Mouse (Mus musculus) intestine, embryonic 16.5 days (tissue): ENCODE measurements around the gene Slc6a8. TPM values are rescaled to one million over a fixed set of nuclear protein-coding genes. Genes with fewer than 3 reads are reported as not detected.

Experiments
- ATAC-seq: fragments of 200-750 bp; cut with Nextera tagmentation; 2 replicates; pipeline ENCODE4 v1.8.0; 2017; ENCODE audit warnings: moderate TSS enrichment, moderate library complexity
- H3K27ac ChIP-seq: fragments of 300-500 bp; sonication (generic); 2 replicates; pipeline ENCODE4 v1.5.1; 2014; ENCODE audit warnings: mild to moderate bottlenecking, low read length
- H3K27me3 ChIP-seq: fragments of 300-500 bp; sonication (generic); replicated peaks from 2 replicates; pipeline ENCODE4 v1.6.1; 2014; ENCODE audit warnings: low read length, control low read depth, mixed read lengths; ENCODE audit not compliant: control insufficient read depth, insufficient read depth
- H3K36me3 ChIP-seq: fragments of 300-500 bp; sonication (generic); 2 replicates; pipeline ENCODE4 v1.6.1; 2014; ENCODE audit warnings: low read length, control low read depth; ENCODE audit not compliant: control insufficient read depth, insufficient read depth
- H3K4me1 ChIP-seq: fragments of 300-500 bp; sonication (generic); 2 replicates; pipeline ENCODE4 v1.6.1; 2014; ENCODE audit warnings: low read length, control low read depth, mixed read lengths; ENCODE audit not compliant: control insufficient read depth, insufficient read depth
- H3K4me2 ChIP-seq: fragments of 300-500 bp; sonication (generic); 2 replicates; pipeline ENCODE4 v1.6.1; 2014; ENCODE audit warnings: low read depth, low read length, control low read depth
- H3K4me3 ChIP-seq: fragments of 300-500 bp; sonication (generic); 2 replicates; pipeline ENCODE4 v1.5.1; 2014; ENCODE audit warnings: mild to moderate bottlenecking, low read length
- H3K9ac ChIP-seq: fragments of 300-500 bp; sonication (generic); 2 replicates; pipeline ENCODE4 v1.6.1; 2014; ENCODE audit warnings: low read depth, low read length
- H3K9me3 ChIP-seq: fragments of 300-500 bp; sonication (generic); 2 replicates; pipeline ENCODE4 v1.6.1; 2016; ENCODE audit warnings: low read length, control low read depth; ENCODE audit not compliant: control insufficient read depth
- WGBS: fragments of 180-500 bp; shearing (Covaris S2); extraction: QIAGEN DNeasy Blood & Tissue Kit; methylation state at CpG from one replicate; pipeline ENCODE4 v1.1.7; 2014; 5-methylcytosine and 5-hydroxymethylcytosine counted together
- polyA plus RNA-seq: library from polyadenylated mRNA; unstranded; fragments of >200 nt; fragmentation: Nextera tagmentation; extraction: Ambion mirVana; gene quantifications from 2 replicates; pipeline ENCODE4 v1.2.1, GENCODE M21; 2015

Gene Slc6a8
- polyA plus RNA-seq, 1 experiment from 2014 or later: 7.4 TPM

GRCm38 (mm10) chrX:73716109-73716661 lies 43.2 kb downstream of the Slc6a8 start, which contains the start of the genes Bcap31 and Abcd1:
TSS of gene Bcap31 (minus strand) at chrX:73716175.
TSS of gene Abcd1 (plus strand) at chrX:73716597.
- H3K9me3 ChIP-seq: no peaks in the 10 kb centered on the region
- ATAC-seq: peak; percentile 94
- no peaks in the 10 kb centered on the region for H3K36me3 ChIP-seq
- H3K4me2 ChIP-seq: peak within 1 kb of the TSS; percentile 73
- peak within 1 kb of the TSS; percentile 77 for H3K9ac ChIP-seq
- peak within 1 kb of the TSS; percentile 63 for H3K4me3 ChIP-seq
- peaks cover 21% of the 10 kb centered on the region for H3K4me1 ChIP-seq
- WGBS: 25% methylated on average over 42 of the region's 45 CpGs
- peak within 1 kb of the TSS; percentile 90 for H3K27ac ChIP-seq
- no peaks in the 10 kb centered on the region for H3K27me3 ChIP-seq

- Histone ChIP-seq H3K4me2 (peak overlapping the region; percentile 73), H3K4me1 (peaks cover 21% of the 10 kb centered on the region), H3K4me3 (peak overlapping the region; percentile 63), H3K36me3 (no peaks in the 10 kb centered on the region), H3K27ac (peak overlapping the region; percentile 90), H3K9me3 (no peaks in the 10 kb centered on the region), H3K9ac (peak overlapping the region; percentile 60), H3K27me3 (no peaks in the 10 kb centered on the region)
- WGBS: 29% methylated on average over 30 of the region's 30 CpGs
- no peak; the same call in 1 of the 2 replicates for ATAC-seq
Measured at GRCm38 (mm10) chrX:73716709-73717545, 44.0 kb downstream of the Slc6a8 start.

GRCm38 (mm10) chrX:73717667-73718066 lies 44.7 kb downstream of the Slc6a8 start:
- peaks cover 21% of the 10 kb centered on the region for H3K4me1 ChIP-seq
- peak overlapping the region; percentile 63 for H3K4me3 ChIP-seq
- H3K27me3 ChIP-seq: no peaks in the 10 kb centered on the region
- ATAC-seq: no peak
- 59% methylated on average over 11 of the region's 11 CpGs for WGBS
- no peaks in the 10 kb centered on the region for H3K36me3 ChIP-seq
- peak overlapping the region; percentile 60 for H3K9ac ChIP-seq
- H3K27ac ChIP-seq: no peak overlapping the region; the same call in 1 of the 2 replicates
- no peaks in the 10 kb centered on the region for H3K9me3 ChIP-seq
- H3K4me2 ChIP-seq: peak overlapping the region; percentile 73

GRCm38 (mm10) chrX:73718271-73718670 lies 45.3 kb downstream of the Slc6a8 start:
- Histone ChIP-seq H3K9me3 (no peaks in the 10 kb centered on the region), H3K4me3 (peak overlapping the region; percentile 63), H3K4me2 (peak overlapping the region; percentile 42), H3K4me1 (peaks cover 21% of the 10 kb centered on the region), H3K9ac (peak overlapping the region; percentile 45), H3K36me3 (no peaks in the 10 kb centered on the region), H3K27me3 (no peaks in the 10 kb centered on the region), H3K27ac (peak overlapping the region; percentile 63)
- no peak for ATAC-seq
- WGBS: 48% methylated on average over 3 of the region's 3 CpGs

- no peaks in the 10 kb centered on the region for H3K9me3 ChIP-seq
- H3K27me3 ChIP-seq: no peaks in the 10 kb centered on the region
- no peaks in the 10 kb centered on the region for H3K36me3 ChIP-seq
- ATAC-seq: no peak
- peaks cover 21% of the 10 kb centered on the region for H3K4me1 ChIP-seq
- WGBS: 33% methylated on average over 5 of the region's 5 CpGs
- peak overlapping the region; percentile 63; the same call in 1 of the 2 replicates for H3K4me3 ChIP-seq
- H3K27ac ChIP-seq: peak overlapping the region; percentile 63
- H3K9ac ChIP-seq: peak overlapping the region; percentile 45
- peak overlapping the region; percentile 42 for H3K4me2 ChIP-seq
Measured at GRCm38 (mm10) chrX:73718686-73719362, 45.9 kb downstream of the Slc6a8 start.

- Histone ChIP-seq H3K4me3 (no peak overlapping the region), H3K36me3 (no peaks in the 10 kb centered on the region), H3K4me2 (no peak overlapping the region), H3K4me1 (no peaks in the 10 kb centered on the region), H3K9me3 (no peaks in the 10 kb centered on the region), H3K27ac (no peak overlapping the region; the same call in 1 of the 2 replicates), H3K9ac (no peak overlapping the region), H3K27me3 (no peaks in the 10 kb centered on the region)
- peak; percentile 93 for ATAC-seq
- 63% methylated on average over 1 of the region's 1 CpGs for WGBS
Measured at GRCm38 (mm10) chrX:73730908-73731307, 58.0 kb downstream of the Slc6a8 start.

Other genes starting within 250 kb of the Slc6a8 start
- gene Trex2, start 237.8 kb upstream of the Slc6a8 start, polyA plus RNA-seq: not detected in 2 replicates
- 47.5 and 60.3 TPM in 2 replicates for gene Haus7, start 214.1 kb upstream of the Slc6a8 start, polyA plus RNA-seq
- 48.1 and 54.3 TPM in 2 replicates for gene Bgn, start 189.5 kb upstream of the Slc6a8 start, polyA plus RNA-seq
- 0.18 and 0.32 TPM in 2 replicates for gene Atp2b3, start 170.1 kb upstream of the Slc6a8 start, polyA plus RNA-seq
- 6.7 and 7.3 TPM in 2 replicates for gene Dusp9, start 33.7 kb upstream of the Slc6a8 start, polyA plus RNA-seq
- 9.8 and 11.4 TPM in 2 replicates for gene Pnck, start 13.0 kb upstream of the Slc6a8 start, polyA plus RNA-seq
- gene Bcap31, start 43.0 kb downstream of the Slc6a8 start, polyA plus RNA-seq: 325 and 331 TPM in 2 replicates
- 25.6 and 31.0 TPM in 2 replicates for gene Abcd1, start 43.4 kb downstream of the Slc6a8 start, polyA plus RNA-seq
- 0.33 and 0.46 TPM in 2 replicates for gene Plxnb3, start 83.9 kb downstream of the Slc6a8 start, polyA plus RNA-seq
- 0.99 and 1.9 TPM in 2 replicates for gene Srpk3, start 101.3 kb downstream of the Slc6a8 start, polyA plus RNA-seq
- 267 and 269 TPM in 2 replicates for gene Idh3g, start 113.7 kb downstream of the Slc6a8 start, polyA plus RNA-seq
- 269 TPM in 2 replicates for gene Ssr4, start 113.9 kb downstream of the Slc6a8 start, polyA plus RNA-seq
- gene Pdzd4, start 151.8 kb downstream of the Slc6a8 start, polyA plus RNA-seq: 0.39 and 0.53 TPM in 2 replicates
- gene Avpr2, start 219.0 kb downstream of the Slc6a8 start, polyA plus RNA-seq: 0.06 and 0.17 TPM in 2 replicates
- gene L1cam, start 223.0 kb downstream of the Slc6a8 start, polyA plus RNA-seq: 6.9 and 8.8 TPM in 2 replicates
- gene Arhgap4, start 248.7 kb downstream of the Slc6a8 start, polyA plus RNA-seq: 5.7 and 6.8 TPM in 2 replicates
- gene Naa10, start 248.8 kb downstream of the Slc6a8 start, polyA plus RNA-seq: 170 and 184 TPM in 2 replicates